Mouse (Mus musculus): ENCODE measurements at regions not wholly inside any gene's neighbourhood (a gene's known extent, or its start where the extent isn't known, plus 50 kb on each side); places are given as distances from the start of the nearest gene placed in this dataset.

- TF ChIP-seq FLI1 (IDR thresholded peaks at IDR 0.05; ENCODE audit: low read length) (no peak), GATA1 (IDR thresholded peaks at IDR 0.05; ENCODE audit: borderline replicate concordance, low read length) (no peak)
Observed at GRCm38 (mm10) chr13:25675208-25675607, 404.9 kb upstream of the Nrsn1 start.

Data from megakaryocyte, embryonic 14.5 days (primary cell).